Mouse (Mus musculus): ENCODE data around the gene Zfp72.

GRCm38 (mm10) chr13:74399298-74399839 lies 8.7 kb upstream of the Zfp72 start, which contains the start of gene Ftl1-ps1:
- TF ChIP-seq POLR2A (IDR thresholded peaks at IDR 0.05; ENCODE audit: borderline replicate concordance, low read depth, low read length): no peak
- TF ChIP-seq CTCF (IDR thresholded peaks at IDR 0.05; ENCODE audit: low read depth, low read length): no peak

All from bone marrow macrophage, adult 2 months (primary cell).